Mouse (Mus musculus) v-Abl transformed pro-B cells (cell line): ENCODE data around the gene Tln1.

Experiments
- in situ Hi-C, 2 experiments: fragments of 400-800 bp; cut with MboI; formaldehyde crosslinking; loops; one replicate each; pipeline ENCODE4 v1.15.1; 2025; ENCODE audit not compliant: unreplicated experiment in 2 of 2

Gene Tln1

DNA sequence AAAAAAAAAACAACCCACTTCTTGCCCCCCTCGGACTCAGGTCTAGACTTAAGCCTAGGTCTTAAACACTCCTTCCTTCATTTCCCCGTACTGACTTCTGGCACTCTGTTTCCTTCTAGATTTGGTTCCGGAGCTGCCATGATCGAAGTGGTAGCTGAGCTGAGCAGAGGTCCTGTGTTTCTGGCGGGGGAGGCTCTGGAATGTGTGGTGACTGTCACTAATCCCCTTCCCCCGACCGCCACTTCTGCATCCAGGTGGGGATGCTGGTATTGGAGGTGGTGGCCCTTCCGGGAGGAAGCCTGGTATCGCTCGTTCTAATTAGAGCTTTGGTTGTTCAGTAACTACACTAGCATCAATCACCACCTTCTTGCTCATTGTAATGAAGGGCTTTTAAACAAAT lies 16.8 kb upstream of the Tln1 start:
- in situ Hi-C loops, result no loop called here

GRCm38 (mm10) chr4:43578376-43579204 lies 16.1 kb upstream of the Tln1 start, which contains the start of the genes Rgp1 and Gba2:
Gene Rgp1, plus strand, starts transcription at chr4:43578715.
Gene Gba2, minus strand, starts transcription at chr4:43578873.
- in situ Hi-C loops, result no loop called here

- in situ Hi-C loops, result no loop called here
Observed at GRCm38 (mm10) chr4:43577237-43577881, 14.9 kb upstream of the Tln1 start.

DNA sequence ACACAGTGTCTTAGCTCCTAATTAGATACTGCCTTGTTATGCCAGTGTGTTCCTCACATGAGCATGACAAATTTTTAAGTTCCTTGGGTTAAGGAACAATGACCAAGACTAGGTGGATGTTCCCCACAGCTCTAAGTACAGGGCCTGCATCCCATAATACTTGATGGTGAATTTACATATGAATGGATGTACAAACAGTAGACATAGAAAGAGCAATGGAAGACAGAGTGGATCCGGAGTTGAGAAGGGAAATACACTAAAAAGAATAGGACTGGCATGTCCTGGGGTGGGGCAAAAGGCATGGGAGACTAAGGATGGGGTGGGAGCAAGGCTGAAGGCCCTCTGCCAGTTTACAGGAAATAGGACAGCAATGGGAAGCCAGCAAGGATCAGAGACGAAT lies 12.9 kb upstream of the Tln1 start:
- in situ Hi-C loops, result no loop called here

DNA sequence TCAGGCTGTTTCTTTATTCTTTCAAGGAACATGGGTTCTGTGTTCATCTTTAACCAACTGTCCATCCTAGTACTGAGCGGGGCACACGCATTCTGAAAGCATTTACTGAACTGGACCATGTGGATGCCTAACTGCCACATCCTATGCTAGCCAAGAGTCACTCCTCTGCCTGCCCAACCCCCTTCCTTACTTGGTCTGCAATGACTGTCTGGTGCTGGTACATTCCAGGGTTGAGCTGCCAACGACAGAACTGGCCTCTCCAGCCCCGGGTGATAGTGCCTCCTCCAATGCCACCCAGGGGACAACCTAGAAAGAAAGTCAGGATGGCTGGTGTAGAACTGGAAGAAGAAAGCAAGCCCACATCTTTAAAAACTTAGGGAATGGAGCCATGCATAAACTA lies 11.1 kb upstream of the Tln1 start:
- in situ Hi-C loops, result no loop called here

DNA sequence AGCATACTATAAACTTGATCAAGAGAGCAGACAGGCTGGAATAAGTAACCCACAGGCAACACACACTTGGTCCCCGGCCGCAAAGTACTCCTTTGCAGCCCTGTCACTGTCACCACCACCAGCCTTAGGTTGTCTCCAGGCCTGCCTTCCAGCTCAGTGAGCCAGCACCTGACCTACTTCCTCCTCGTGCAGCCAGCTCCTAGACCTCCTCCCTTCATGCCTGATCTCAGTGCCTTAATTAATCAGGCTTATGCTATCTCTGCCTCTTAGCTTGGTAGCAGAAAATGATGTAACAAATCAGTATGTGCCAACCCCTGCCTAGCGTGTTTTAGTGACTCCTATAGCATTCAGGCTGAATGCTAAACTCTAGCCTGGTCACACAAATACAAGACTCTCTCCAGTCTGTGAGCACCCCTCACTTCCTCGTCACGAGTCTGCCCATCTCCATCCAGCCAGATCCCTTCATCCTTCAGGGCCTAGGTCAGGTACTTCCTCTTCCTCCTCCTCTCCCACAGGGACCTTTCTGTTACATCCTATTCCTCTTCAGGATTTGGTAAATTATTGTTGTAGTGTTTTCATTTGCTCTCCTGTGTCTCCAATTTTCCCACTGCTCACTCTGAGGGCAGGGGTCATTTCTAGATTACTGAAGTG lies 9.0 kb upstream of the Tln1 start:
- in situ Hi-C loops, result no loop called here

- in situ Hi-C loops, result loop anchor here in 1 of 2 experiments (10.0 kb wide), 2 partner anchors 82 to 522 kb away; partner anchors contain the start of genes Fam214b and Sit1
Observed at GRCm38 (mm10) chr4:43567140-43567539, 4.6 kb upstream of the Tln1 start.

DNA sequence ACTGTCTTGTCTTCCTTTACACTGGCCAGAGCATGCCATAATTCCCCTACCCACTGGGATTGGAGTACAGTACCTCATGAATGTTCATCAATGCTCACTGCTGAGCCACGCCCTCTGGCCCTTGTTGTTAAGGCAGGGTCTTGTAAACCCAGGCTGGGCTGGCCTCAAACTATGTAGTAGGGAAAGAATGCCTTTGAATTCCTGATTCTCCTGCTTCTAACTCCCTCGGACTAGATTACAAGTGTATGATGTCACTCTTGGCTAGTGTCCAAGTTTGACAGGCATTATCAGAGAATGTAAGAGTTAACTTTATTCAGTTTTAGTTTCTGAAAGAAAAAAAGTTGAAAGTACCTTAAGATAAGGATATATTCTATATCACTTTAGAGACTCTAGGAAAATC lies 1.7 kb upstream of the Tln1 start:
- in situ Hi-C loops, result loop anchor here (5.0 to 10.0 kb wide), 4 partner anchors 79 to 522 kb away; partner anchors contain the start of genes Sit1 (in 2 of the 2) and Fam214b (in 1 of the 2)

- in situ Hi-C loops, result loop anchor here (5.0 to 10.0 kb wide), 4 partner anchors 79 to 521 kb away; partner anchors contain the start of genes Sit1 (in 2 of the 2) and Fam214b (in 1 of the 2)
Observed at GRCm38 (mm10) chr4:43563601-43563875, 1.0 kb upstream of the Tln1 start.

DNA sequence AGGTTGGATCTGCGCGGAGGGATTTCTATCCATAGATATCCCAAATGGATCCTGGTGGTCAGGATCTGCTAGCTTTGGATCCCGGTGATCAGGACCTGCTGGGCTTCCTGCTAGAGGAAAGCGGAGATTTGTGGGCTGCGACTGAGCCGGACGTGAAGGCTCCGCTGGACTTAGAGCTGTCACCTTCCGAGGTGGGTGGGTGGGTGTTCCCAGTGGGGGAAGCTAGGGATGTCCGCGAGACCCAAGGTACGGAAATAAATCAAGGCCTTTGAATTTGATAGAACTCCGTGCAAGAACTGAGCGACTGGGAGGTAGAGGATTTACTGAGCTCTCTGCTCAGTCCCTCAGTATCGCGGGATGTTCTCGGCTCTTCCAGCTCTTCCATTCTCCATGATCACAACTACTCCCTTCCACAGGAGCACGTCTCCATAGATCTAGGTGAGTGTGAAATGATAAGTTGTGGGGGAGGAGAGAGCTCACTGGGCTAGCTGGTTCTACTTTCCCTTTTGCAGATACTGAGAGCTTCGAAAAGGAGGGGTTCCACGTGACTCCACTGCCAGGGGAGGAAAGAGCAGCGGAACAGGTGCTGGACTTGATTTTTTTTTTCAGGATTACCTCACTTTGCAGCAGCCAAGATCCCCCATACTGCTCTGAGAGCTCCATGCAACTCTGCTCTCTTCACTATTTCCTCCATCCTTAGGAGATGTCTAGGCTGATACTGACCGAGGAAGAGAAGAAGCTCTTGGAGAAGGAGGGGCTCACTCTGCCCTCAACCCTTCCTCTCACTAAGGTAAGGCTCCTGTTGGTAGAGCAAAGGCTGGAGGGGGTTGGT lies 494 bp upstream of the Tln1 start:
- in situ Hi-C loops, result loop anchor here (5.0 to 10.0 kb wide), 4 partner anchors 78 to 521 kb away; partner anchors contain the start of genes Sit1 (in 2 of the 2) and Fam214b (in 1 of the 2)

DNA sequence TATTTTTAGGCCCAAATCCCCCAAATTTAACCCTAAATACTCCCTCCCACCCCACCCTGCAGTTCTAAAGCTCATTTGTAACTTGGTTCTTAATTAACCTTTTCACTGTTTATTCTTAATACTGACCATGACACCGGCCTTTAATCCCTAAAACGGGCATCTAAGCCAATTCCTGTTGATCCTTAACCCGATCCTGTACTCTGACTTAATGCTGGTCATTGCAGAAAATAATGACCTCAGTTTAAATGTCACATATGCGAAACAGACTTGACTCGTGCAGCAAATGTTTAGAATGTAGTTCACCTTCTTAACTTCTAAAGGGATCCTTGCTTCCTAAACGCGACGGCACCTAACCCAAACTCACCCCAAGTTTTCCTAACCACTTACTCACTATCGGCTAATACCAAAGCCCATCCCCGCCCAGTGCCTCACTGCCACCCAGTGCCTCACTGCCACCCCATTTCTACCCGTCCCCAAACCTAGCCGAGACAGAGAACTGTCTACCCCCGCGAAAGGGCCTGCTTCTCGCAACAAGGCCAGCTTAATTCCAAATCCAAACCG lies 975 bp downstream of the Tln1 start:
- in situ Hi-C loops, result loop anchor here (5.0 to 10.0 kb wide), 4 partner anchors 77 to 519 kb away; partner anchors contain the start of genes Sit1 (in 2 of the 2) and Fam214b (in 1 of the 2)

- in situ Hi-C loops, result loop anchor here (5.0 to 10.0 kb wide), 4 partner anchors 76 to 519 kb away; partner anchors contain the start of genes Sit1 (in 2 of the 2) and Fam214b (in 1 of the 2)
Observed at GRCm38 (mm10) chr4:43560976-43561375, 1.5 kb downstream of the Tln1 start.

DNA sequence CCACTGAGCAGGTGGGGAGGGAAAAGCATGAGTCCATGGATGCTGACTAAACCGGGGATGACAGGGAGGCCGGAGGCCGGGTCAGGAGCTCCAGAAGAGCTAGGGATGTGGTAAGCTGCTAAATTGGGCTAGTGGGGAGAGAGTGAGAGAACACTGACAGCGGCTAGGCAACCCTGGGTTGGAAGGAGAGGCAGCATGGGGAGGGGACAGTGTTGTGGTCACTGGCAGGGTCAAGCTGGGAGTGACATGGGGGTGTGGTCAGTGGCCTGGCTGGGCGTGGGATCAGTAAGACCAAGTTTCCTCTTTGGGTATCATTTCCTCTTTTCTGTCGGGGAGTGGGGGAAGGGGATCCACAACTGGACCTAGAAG lies 2.3 kb downstream of the Tln1 start:
- in situ Hi-C loops, result loop anchor here (5.0 to 10.0 kb wide), 4 partner anchors 75 to 518 kb away; partner anchors contain the start of genes Sit1 (in 2 of the 2) and Fam214b (in 1 of the 2)

DNA sequence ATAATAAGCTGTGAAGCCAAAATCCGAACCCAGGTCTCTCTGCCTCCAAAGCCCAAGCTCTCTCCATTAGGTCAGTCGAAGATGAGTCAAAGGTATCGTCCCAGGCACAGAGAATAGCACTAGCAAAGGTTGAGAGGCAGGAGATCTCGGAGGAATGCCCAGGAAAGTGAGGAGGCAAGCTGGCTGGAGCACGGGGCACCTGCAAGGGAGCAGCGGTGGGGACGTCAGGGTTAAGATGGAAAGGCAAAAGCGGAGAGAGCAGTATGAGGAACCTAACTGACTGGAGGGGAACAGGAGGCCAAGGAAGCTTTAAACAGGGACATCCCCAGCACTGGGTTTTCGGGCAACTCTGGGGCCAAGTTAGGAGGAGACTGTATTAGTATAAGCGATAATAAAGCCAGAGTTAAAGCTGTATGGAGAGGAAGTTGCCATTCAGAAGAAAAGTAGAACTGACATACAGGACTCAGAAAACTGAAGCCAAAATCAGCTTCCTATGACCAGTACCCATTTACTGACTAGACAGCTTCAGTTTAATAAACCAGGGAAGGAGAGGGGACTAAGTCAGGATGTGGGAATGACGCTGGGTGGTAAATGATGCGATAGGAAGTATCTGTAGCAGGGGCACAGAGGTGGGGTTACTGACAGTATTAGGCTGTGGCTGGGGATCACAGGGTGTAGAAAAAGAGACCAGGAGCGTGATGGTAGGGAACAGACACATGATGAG lies 2.8 kb downstream of the Tln1 start:
- in situ Hi-C loops, result loop anchor here (5.0 to 10.0 kb wide), 5 partner anchors 75 to 517 kb away; partner anchors contain the start of genes Sit1 (in 2 of the 2) and Fam214b (in 1 of the 2)

- in situ Hi-C loops, result loop anchor here in 1 of 2 experiments (10.0 kb wide), 1 partner anchor 124 kb away; no protein-coding TSS in a partner anchor
Observed at GRCm38 (mm10) chr4:43558631-43559356, 3.7 kb downstream of the Tln1 start.

DNA sequence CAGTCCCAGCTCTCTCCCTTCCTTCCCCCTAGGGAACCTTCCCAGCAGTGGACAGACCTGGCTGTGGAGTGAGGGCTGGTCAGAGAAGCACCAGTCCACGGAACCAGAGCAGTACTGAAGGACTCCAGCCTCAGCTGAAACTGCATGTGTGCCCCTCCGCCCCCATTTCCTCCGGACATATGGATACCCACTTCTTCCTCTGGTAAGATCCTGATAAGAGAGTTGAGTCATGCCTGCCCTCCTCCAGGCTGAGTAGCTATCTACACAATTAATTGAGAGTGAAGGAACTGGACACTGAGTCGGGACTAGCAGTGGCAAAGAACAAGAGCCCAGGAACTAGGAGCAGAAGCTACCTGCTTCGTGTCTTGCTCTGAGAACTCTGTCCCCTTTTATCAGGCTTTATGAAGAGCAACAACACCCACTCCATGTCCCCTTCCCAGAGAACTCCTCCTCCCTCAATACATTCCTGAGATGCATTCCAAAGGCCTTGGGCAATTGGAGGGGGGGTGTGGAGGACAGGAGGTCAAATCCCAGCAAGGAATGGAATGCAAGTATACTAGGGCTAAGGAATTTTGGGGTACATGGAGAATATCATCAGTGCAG lies 4.4 kb downstream of the Tln1 start:
- in situ Hi-C loops, result loop anchor here in 1 of 2 experiments (10.0 kb wide), 1 partner anchor 123 kb away; no protein-coding TSS in a partner anchor

DNA sequence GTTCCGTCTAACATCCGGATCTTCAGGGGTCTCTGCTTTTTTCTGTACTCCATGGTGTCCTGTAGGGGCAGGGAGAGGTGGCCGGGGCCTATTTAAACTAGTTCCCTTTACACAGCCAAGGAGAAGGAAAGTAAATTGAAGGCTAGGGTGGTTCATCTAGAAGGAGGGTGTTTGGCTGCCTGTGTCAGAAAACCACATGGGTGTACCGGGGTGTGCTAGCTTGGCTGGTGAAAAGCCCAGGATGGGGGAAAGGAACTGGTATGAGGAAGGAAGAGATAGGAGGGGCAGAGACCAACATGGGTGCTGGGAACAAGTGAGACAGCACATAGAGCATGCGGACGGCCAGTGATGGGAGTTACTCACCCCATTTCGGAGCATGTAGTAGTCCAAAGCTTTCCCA lies 6.6 kb downstream of the Tln1 start:
- in situ Hi-C loops, result loop anchor here in 1 of 2 experiments (10.0 kb wide), 1 partner anchor 121 kb away; no protein-coding TSS in a partner anchor
